In genomic region chr17:56022131-56022988, GRCm38 (mm10) we compare ENCODE assay signal across 7 mouse cellular contexts. TPM values are rescaled to one million over a fixed set of nuclear protein-coding genes. Genes with fewer than 3 reads are reported as not detected.
DNase-seq lines count a peak whose midpoint lies in the region; ATAC-seq and TF ChIP-seq lines count a peak whose summit lies in the region.

No protein-coding gene starts in this region.

- intact Hi-C loops in left cerebral cortex, adult 2 months (cut with DNase I): no loop called here
- intact Hi-C loops in left cerebral cortex, postnatal 36 days (cut with DNase I): no loop called here

- no peak for TF ChIP-seq CTCF in left cerebral cortex, adult 2 months (IDR thresholded peaks at IDR 0.05)

- H3K9me3 ChIP-seq in hindbrain, embryonic 12.5 days (replicated peaks): no peaks in the 10 kb centered on the region

- DNase-seq in left cerebral cortex, adult 2 months (ENCODE audit: extremely low spot score in 1 of 2, low spot score in 2 of 2): no peak
- no peak for DNase-seq in left cerebral cortex, postnatal 36 days (ENCODE audit: low spot score in 2 of 2)
- peak; percentile 63 to 70 for DNase-seq in B cell, adult 2 months
- DNase-seq in T-cell, adult 2 months (ENCODE audit: low spot score): peak; percentile 46
- no peak for DNase-seq in frontal cortex, postnatal 25 days (ENCODE audit: low spot score in 2 of 2)
- DNase-seq in testis, postnatal 10 days (ENCODE audit: low spot score): no peak

- WGBS in hindbrain, embryonic 12.5 days: 61% methylated on average over 2 of the region's 2 CpGs

- ATAC-seq in hindbrain, embryonic 12.5 days (ENCODE audit: low FRiP score): no peak

- peaks cover 14% of the 10 kb centered on the region for H3K4me1 ChIP-seq in hindbrain, embryonic 12.5 days

- no peak overlapping the region for H3K4me2 ChIP-seq in hindbrain, embryonic 12.5 days (replicated peaks)

- no peak overlapping the region for H3K9ac ChIP-seq in hindbrain, embryonic 12.5 days

- H3K27ac ChIP-seq in left cerebral cortex, adult 2 months: peak overlapping the region; percentile 77
- H3K27ac ChIP-seq in hindbrain, embryonic 12.5 days: peak overlapping the region; percentile 24; the same call in 1 of the 2 replicates

- H3K4me3 ChIP-seq in left cerebral cortex, adult 2 months: no peak overlapping the region
- H3K4me3 ChIP-seq in hindbrain, embryonic 12.5 days: no peak overlapping the region

- peaks cover 30% of the 10 kb centered on the region for H3K36me3 ChIP-seq in hindbrain, embryonic 12.5 days

- no peaks in the 10 kb centered on the region for H3K27me3 ChIP-seq in hindbrain, embryonic 12.5 days

RNA-seq across cellular contexts. Expression of gene Sh3gl1, which starts 14.1 kb away (rescaled TPM):
- total RNA-seq in left cerebral cortex, adult 2 months (2021): 10 to 100 TPM; 38.9 to 43.2 TPM
- total RNA-seq in left cerebral cortex, postnatal 36 days (2021): 10 to 100 TPM; 39.3 to 45.1 TPM
- polyA plus RNA-seq in hindbrain, embryonic 12.5 days (2016; fragmentation: Nextera tagmentation; extraction: Ambion mirVana): 141 and 144 TPM in 2 replicates

RNA-seq across cellular contexts. Expression of gene Mpnd, which starts 16.8 kb away (rescaled TPM):
- total RNA-seq in left cerebral cortex, adult 2 months (2021): 10 to 100 TPM; 90.8 to 91.2 TPM
- total RNA-seq in left cerebral cortex, postnatal 36 days (2021): 100 to 1,000 TPM in 1 of 2 experiments, 10 to 100 TPM in 1; 92.7 to 105 TPM
- 196 and 209 TPM in 2 replicates for polyA plus RNA-seq in hindbrain, embryonic 12.5 days (2016; fragmentation: Nextera tagmentation; extraction: Ambion mirVana)

RNA-seq across cellular contexts. Expression of gene Stap2, which starts 17.0 kb away (rescaled TPM):
- total RNA-seq in left cerebral cortex, adult 2 months (2021): 1 to 10 TPM; 2.5 to 3.1 TPM
- 1 to 10 TPM; 2.3 to 3.1 TPM for total RNA-seq in left cerebral cortex, postnatal 36 days (2021)
- 6.5 and 6.6 TPM in 2 replicates for polyA plus RNA-seq in hindbrain, embryonic 12.5 days (2016; fragmentation: Nextera tagmentation; extraction: Ambion mirVana)

RNA-seq across cellular contexts. Expression of gene Chaf1a, which starts 17.9 kb away (rescaled TPM):
- 1 to 10 TPM; 1.6 to 2.0 TPM for total RNA-seq in left cerebral cortex, adult 2 months (2021)
- 1 to 10 TPM; 2.2 to 2.7 TPM for total RNA-seq in left cerebral cortex, postnatal 36 days (2021)
- polyA plus RNA-seq in hindbrain, embryonic 12.5 days (2016; fragmentation: Nextera tagmentation; extraction: Ambion mirVana): 26.8 and 30.2 TPM in 2 replicates

RNA-seq across cellular contexts. Expression of gene Fsd1, which starts 36.1 kb away (rescaled TPM):
- 10 to 100 TPM; 88.7 to 90.6 TPM for total RNA-seq in left cerebral cortex, adult 2 months (2021)
- total RNA-seq in left cerebral cortex, postnatal 36 days (2021): 10 to 100 TPM; 75.0 to 97.4 TPM
- polyA plus RNA-seq in hindbrain, embryonic 12.5 days (2016; fragmentation: Nextera tagmentation; extraction: Ambion mirVana): 96.4 and 103 TPM in 2 replicates

Comparison
In these comparisons a context has a peak if more than half of its experiments do, and no peak if none do; other contexts are left out.
1. DNase-seq: peak in B cell, adult 2 months (2 of 2) and T-cell, adult 2 months (single experiment); none in left cerebral cortex, adult 2 months (0 of 2), left cerebral cortex, postnatal 36 days (0 of 2), frontal cortex, postnatal 25 days (0 of 2) and testis, postnatal 10 days (single experiment).